Comparison of ENCODE assay signal across 14 mouse cellular contexts in the genomic region with DNA sequence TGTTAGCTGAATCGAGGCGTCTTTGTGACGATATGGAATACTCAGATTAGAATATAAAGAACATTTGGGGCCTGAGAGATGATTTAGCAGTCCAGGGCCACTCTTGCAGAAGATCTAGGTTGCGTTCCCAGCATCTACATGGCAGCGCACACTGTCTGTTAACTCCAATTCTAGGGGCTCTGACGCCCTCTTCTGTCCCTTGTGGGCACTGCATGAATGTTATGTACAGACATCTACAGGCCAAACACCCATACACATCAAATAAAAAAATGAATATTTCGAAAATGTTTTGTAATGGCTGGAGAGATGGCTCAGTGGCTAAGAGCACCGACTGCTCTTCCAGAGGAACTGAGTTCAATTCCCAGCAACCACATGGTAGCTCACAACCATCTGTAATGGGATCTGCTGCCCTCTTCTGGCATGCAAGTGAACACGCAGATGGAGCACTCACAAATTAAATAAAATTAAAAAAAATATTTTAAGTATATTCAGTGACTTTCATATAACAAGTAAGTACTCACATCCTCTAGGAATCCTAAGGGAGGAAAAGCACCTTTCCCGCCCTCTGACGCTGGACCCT. TPM values are rescaled to one million over a fixed set of nuclear protein-coding genes. Genes with fewer than 3 reads are reported as not detected.
A peak's percentile ranks its signal among the peaks of the same experiment; 100 is the strongest.
DNase-seq lines count a peak whose midpoint lies in the region; ATAC-seq and TF ChIP-seq lines count a peak whose summit lies in the region.
"Had no signal": no experiment of that assay in that cellular context is flagged by ENCODE, and none has a peak within 500 bp of the region (broad histone marks: within the 10 kb centered on the region; RNA-seq: fewer than 3 reads in every experiment).

No protein-coding gene starts in this region.

- dilution Hi-C loops in CH12.LX (cut with MboI; ENCODE audit: extremely low pct_ligation_motif_present, extremely low pct_unique_long_range_greater_than_20kb, low sequenced_read_pairs): no loop called here

- H3K4me3 ChIP-seq in forebrain, postnatal 0 days (ENCODE audit: low read depth, low read length): no peak overlapping the region
- H3K4me3 ChIP-seq in forebrain, embryonic 11.5 days (ENCODE audit: low read depth, low read length): no peak overlapping the region
- H3K4me3 ChIP-seq in liver, postnatal 0 days (ENCODE audit: low read depth, low read length): no peak overlapping the region
- no peak overlapping the region for H3K4me3 ChIP-seq in liver, embryonic 12.5 days
- H3K4me3 ChIP-seq in CH12.LX (replicated peaks in 1 of 3; ENCODE audit: low read depth in 2 of 3, low read length in 2 of 3, poor library complexity in 1 of 3): no peak overlapping the region
- no peak overlapping the region for H3K4me3 ChIP-seq in bone marrow, adult 2 months (replicated peaks; ENCODE audit: control insufficient read depth, low read depth, low read length)
- H3K4me3 ChIP-seq: kidney, embryonic 15.5 days; limb, embryonic 12.5 days had no signal

- H3K4me1 ChIP-seq in forebrain, postnatal 0 days (ENCODE audit: insufficient read depth): peaks cover 5% of the 10 kb centered on the region; the same call in 1 of the 2 replicates
- H3K4me1 ChIP-seq in forebrain, embryonic 11.5 days (replicated peaks; ENCODE audit: control insufficient read depth, insufficient read depth, low read length): no peaks in the 10 kb centered on the region; the same call in 1 of the 2 replicates
- peaks cover 9% of the 10 kb centered on the region for H3K4me1 ChIP-seq in liver, postnatal 0 days (ENCODE audit: insufficient read depth)
- peaks cover 21% of the 10 kb centered on the region for H3K4me1 ChIP-seq in liver, embryonic 12.5 days
- H3K4me1 ChIP-seq in CH12.LX (ENCODE audit: control insufficient read depth in 1 of 2, insufficient read depth in 2 of 2): peaks cover 4 to 22% of the 10 kb centered on the region in 2 experiments
- H3K4me1 ChIP-seq in bone marrow, adult 2 months (ENCODE audit: control insufficient read depth, insufficient read depth, low read length): no peaks in the 10 kb centered on the region

- in situ Hi-C loops in CH12.LX (cut with MboI; ENCODE audit: low pct_ligation_motif_present, low pct_unique_long_range_greater_than_20kb, low sequenced_read_pairs): loop anchor here (5.0 to 10.0 kb wide), 2 partner anchors 52 to 169 kb away; a partner anchor contains a TSS

- 77% methylated on average over 11 of the region's 11 CpGs for WGBS in forebrain, postnatal 0 days
- WGBS in forebrain, embryonic 11.5 days: 73% methylated on average over 11 of the region's 11 CpGs
- 78% methylated on average over 11 of the region's 11 CpGs for WGBS in liver, postnatal 0 days (ENCODE audit: insufficient replicate concordance)
- WGBS in liver, embryonic 12.5 days (ENCODE audit: insufficient replicate concordance): 70% methylated on average over 11 of the region's 11 CpGs
- WGBS in bone marrow, adult 2 months: 78% methylated on average over 11 of the region's 11 CpGs

- no peak for DNase-seq in forebrain, postnatal 0 days
- DNase-seq in forebrain, embryonic 11.5 days (ENCODE audit: low spot score): no peak
- no peak for DNase-seq in liver, postnatal 0 days
- DNase-seq in CH12.LX (ENCODE audit: extremely low read depth): no peak
- DNase-seq in neural tube, embryonic 10.5 days (ENCODE audit: extremely low spot score, low spot score): no peak
- no peak for DNase-seq in gastrocnemius, postnatal 36 days

- intact Hi-C loops in gastrocnemius, postnatal 36 days (cut with DNase I): loop anchor here (2.0 kb wide), 1 partner anchor 51 kb away; a partner anchor contains a TSS

- no peaks in the 10 kb centered on the region for H3K27me3 ChIP-seq in forebrain, postnatal 0 days (ENCODE audit: insufficient read depth, low read length)
- no peaks in the 10 kb centered on the region for H3K27me3 ChIP-seq in forebrain, embryonic 11.5 days (ENCODE audit: control insufficient read depth, insufficient read depth, low read length)
- H3K27me3 ChIP-seq in liver, postnatal 0 days (ENCODE audit: insufficient read depth, low read length): no peaks in the 10 kb centered on the region
- H3K27me3 ChIP-seq in liver, embryonic 12.5 days (replicated peaks): 0 out of 2 replicates have a peak, but pooled peaks cover 5% of the 10 kb centered on the region
- peaks cover 2% of the 10 kb centered on the region for H3K27me3 ChIP-seq in CH12.LX (replicated peaks)
- H3K27me3 ChIP-seq: kidney, embryonic 15.5 days; limb, embryonic 12.5 days had no signal

- H3K9ac ChIP-seq in forebrain, postnatal 0 days: no peak overlapping the region
- no peak overlapping the region for H3K9ac ChIP-seq in forebrain, embryonic 11.5 days (ENCODE audit: low read length)
- no peak overlapping the region for H3K9ac ChIP-seq in liver, postnatal 0 days (replicated peaks)
- H3K9ac ChIP-seq in liver, embryonic 12.5 days: no peak overlapping the region
- no peak overlapping the region for H3K9ac ChIP-seq in CH12.LX (ENCODE audit: insufficient read depth, low read depth)
- H3K9ac ChIP-seq: kidney, embryonic 15.5 days; limb, embryonic 12.5 days had no signal

- TF ChIP-seq POLR2A in CH12.LX (IDR thresholded peaks at IDR 0.05; ENCODE audit: low read depth, low read length): no peak
- no peak for TF ChIP-seq POLR2A in bone marrow, adult 2 months (IDR thresholded peaks at IDR 0.05; ENCODE audit: borderline replicate concordance, control insufficient read depth, low read depth, low read length)

- no peak for TF ChIP-seq EP300 in liver, postnatal 0 days (IDR thresholded peaks at IDR 0.05; ENCODE audit: low read depth)
- no peak for TF ChIP-seq EP300 in CH12.LX (IDR thresholded peaks at IDR 0.05; ENCODE audit: low read length)

- H3K9me3 ChIP-seq in forebrain, postnatal 0 days (ENCODE audit: low read length): no peaks in the 10 kb centered on the region
- no peaks in the 10 kb centered on the region for H3K9me3 ChIP-seq in forebrain, embryonic 11.5 days (ENCODE audit: control insufficient read depth, low read length)
- H3K9me3 ChIP-seq in liver, postnatal 0 days (ENCODE audit: low read length): no peaks in the 10 kb centered on the region
- H3K9me3 ChIP-seq in liver, embryonic 12.5 days (replicated peaks): no peaks in the 10 kb centered on the region
- peaks cover 2% of the 10 kb centered on the region for H3K9me3 ChIP-seq in CH12.LX (replicated peaks; ENCODE audit: low read length)
- H3K9me3 ChIP-seq: kidney, embryonic 15.5 days had no signal

- no peak for ATAC-seq in forebrain, postnatal 0 days
- ATAC-seq in forebrain, embryonic 11.5 days (replicated peaks; ENCODE audit: low FRiP score): no peak
- ATAC-seq in liver, postnatal 0 days: no peak
- ATAC-seq in liver, embryonic 12.5 days: no peak
- ATAC-seq: midbrain, embryonic 16.5 days had no signal

- peak; percentile 6; the same call in 1 of the 2 replicates for TF ChIP-seq RAD21 in CH12.LX (IDR thresholded peaks at IDR 0.05; ENCODE audit: low read depth, low read length)

- H3K4me2 ChIP-seq in forebrain, postnatal 0 days (ENCODE audit: low read depth): no peak overlapping the region
- H3K4me2 ChIP-seq in forebrain, embryonic 11.5 days (ENCODE audit: low read depth, low read length, severe bottlenecking): no peak overlapping the region
- no peak overlapping the region for H3K4me2 ChIP-seq in liver, postnatal 0 days (ENCODE audit: low read depth, low read length)
- H3K4me2 ChIP-seq in liver, embryonic 12.5 days: no peak overlapping the region
- H3K4me2 ChIP-seq in CH12.LX (ENCODE audit: insufficient read depth, low read depth, poor library complexity, severe bottlenecking): no peak overlapping the region
- H3K4me2 ChIP-seq: limb, embryonic 12.5 days had no signal

- no peaks in the 10 kb centered on the region for H3K36me3 ChIP-seq in forebrain, postnatal 0 days (ENCODE audit: insufficient read depth)
- no peaks in the 10 kb centered on the region for H3K36me3 ChIP-seq in forebrain, embryonic 11.5 days (ENCODE audit: control insufficient read depth, insufficient read depth, low read length)
- no peaks in the 10 kb centered on the region for H3K36me3 ChIP-seq in liver, postnatal 0 days (replicated peaks; ENCODE audit: insufficient read depth, low read length)
- H3K36me3 ChIP-seq in liver, embryonic 12.5 days: no peaks in the 10 kb centered on the region
- H3K36me3 ChIP-seq in CH12.LX (replicated peaks in 1 of 2; ENCODE audit: control insufficient read depth in 1 of 2, insufficient read depth in 1 of 2, low read length in 1 of 2): no peaks in the 10 kb centered on the region
- H3K36me3 ChIP-seq: kidney, embryonic 15.5 days; limb, embryonic 12.5 days had no signal

- TF ChIP-seq CTCF in forebrain, postnatal 0 days (IDR thresholded peaks at IDR 0.05; ENCODE audit: low read depth): peak; percentile 46; the same call in 1 of the 2 replicates
- TF ChIP-seq CTCF in liver, postnatal 0 days (IDR thresholded peaks at IDR 0.05; ENCODE audit: low read depth): peak; percentile 59
- peak; percentile 15 to 48; a peak in 2 of 4 replicates for TF ChIP-seq CTCF in CH12.LX (conservative IDR thresholded peaks at IDR 0.05 in 1 of 2, IDR thresholded peaks at IDR 0.05 in 1 of 2; ENCODE audit: low read depth in 2 of 2, low read length in 2 of 2)
- peak; percentile 20; the same call in 1 of the 2 replicates for TF ChIP-seq CTCF in bone marrow, adult 2 months (IDR thresholded peaks at IDR 0.05; ENCODE audit: control insufficient read depth, insufficient read depth, low read length)

- H3K27ac ChIP-seq in forebrain, postnatal 0 days (ENCODE audit: low read depth, low read length): no peak overlapping the region
- no peak overlapping the region for H3K27ac ChIP-seq in forebrain, embryonic 11.5 days (ENCODE audit: low read depth, low read length)
- H3K27ac ChIP-seq in liver, postnatal 0 days (ENCODE audit: low read depth): no peak overlapping the region
- no peak overlapping the region for H3K27ac ChIP-seq in liver, embryonic 12.5 days
- no peak overlapping the region for H3K27ac ChIP-seq in CH12.LX (ENCODE audit: insufficient read depth, low read depth)
- H3K27ac ChIP-seq in bone marrow, adult 2 months (ENCODE audit: control insufficient read depth, insufficient read depth, low read depth, low read length, poor library complexity): no peak overlapping the region
- H3K27ac ChIP-seq: kidney, embryonic 15.5 days; limb, embryonic 12.5 days had no signal

- H3K79me2 ChIP-seq in CH12.LX (replicated peaks; ENCODE audit: control insufficient read depth, extremely low read depth, insufficient read depth, poor library complexity, severe bottlenecking): no peaks in the 10 kb centered on the region

RNA-seq across cellular contexts. Expression of a gene that starts 13.3 kb away (rescaled TPM):
- 35.9 and 41.5 TPM in 2 replicates for total RNA-seq in forebrain, postnatal 0 days (2014; rRNA removed)
- 6.4 and 9.1 TPM in 2 replicates for polyA plus RNA-seq in forebrain, postnatal 0 days (2015; fragmentation: Nextera tagmentation; extraction: Ambion mirVana)
- polyA plus RNA-seq in forebrain, embryonic 11.5 days (2014; fragmentation: Nextera tagmentation; extraction: Ambion mirVana): 3.3 and 4.2 TPM in 2 replicates
- 3.3 and 3.4 TPM in 2 replicates for polyA plus RNA-seq in liver, postnatal 0 days (2015; fragmentation: Nextera tagmentation; extraction: Ambion mirVana)
- 2.2 and 2.6 TPM in 2 replicates for polyA plus RNA-seq in liver, embryonic 12.5 days (2016; fragmentation: Nextera tagmentation; extraction: Ambion mirVana)
- total RNA-seq in CH12.LX (2012; rRNA removed): 30.0 and 33.4 TPM in 2 replicates
- 5.6 and 6.9 TPM in 2 replicates for total RNA-seq in CH12.LX (2014; rRNA removed)
- polyA plus RNA-seq in CH12.LX (2012; ENCODE audit: insufficient read length, low read depth): 12.3 and 13.2 TPM in 2 replicates
- 16.9 and 20.7 TPM in 2 replicates for polyA plus RNA-seq in bone marrow, adult 2 months (2011; ENCODE audit: insufficient read depth, insufficient read length, low replicate concordance, missing spikeins)
- 1 to 10 TPM; 2.4 to 3.0 TPM for total RNA-seq in gastrocnemius, postnatal 36 days (2021)

RNA-seq across cellular contexts. Expression of a gene that starts 24.0 kb away (rescaled TPM):
- 18.8 and 21.2 TPM in 2 replicates for total RNA-seq in forebrain, postnatal 0 days (2014; rRNA removed)
- polyA plus RNA-seq in forebrain, postnatal 0 days (2015; fragmentation: Nextera tagmentation; extraction: Ambion mirVana): 21.8 and 23.4 TPM in 2 replicates
- polyA plus RNA-seq in forebrain, embryonic 11.5 days (2014; fragmentation: Nextera tagmentation; extraction: Ambion mirVana): 8.0 and 8.8 TPM in 2 replicates
- 28.5 and 31.1 TPM in 2 replicates for polyA plus RNA-seq in liver, postnatal 0 days (2015; fragmentation: Nextera tagmentation; extraction: Ambion mirVana)
- polyA plus RNA-seq in liver, embryonic 12.5 days (2016; fragmentation: Nextera tagmentation; extraction: Ambion mirVana): 12.8 and 13.2 TPM in 2 replicates
- total RNA-seq in CH12.LX (2012; rRNA removed) (35.0 and 53.4 TPM in 2 replicates), CH12.LX (2014; rRNA removed) (61.5 and 76.4 TPM in 2 replicates)
- polyA plus RNA-seq in CH12.LX (2012; ENCODE audit: insufficient read length, low read depth): 35.1 and 36.8 TPM in 2 replicates
- polyA plus RNA-seq in bone marrow, adult 2 months (2011; ENCODE audit: insufficient read depth, insufficient read length, low replicate concordance, missing spikeins): 31.7 and 54.7 TPM in 2 replicates
- total RNA-seq in gastrocnemius, postnatal 36 days (2021): 10 to 100 TPM; 16.0 to 21.1 TPM

RNA-seq across cellular contexts. Expression of a gene that starts 27.3 kb away (rescaled TPM):
- total RNA-seq in forebrain, postnatal 0 days (2014; rRNA removed): 76.6 and 87.3 TPM in 2 replicates
- polyA plus RNA-seq in forebrain, postnatal 0 days (2015; fragmentation: Nextera tagmentation; extraction: Ambion mirVana): 48.7 and 55.2 TPM in 2 replicates
- polyA plus RNA-seq in forebrain, embryonic 11.5 days (2014; fragmentation: Nextera tagmentation; extraction: Ambion mirVana): 9.5 and 12.1 TPM in 2 replicates
- polyA plus RNA-seq in liver, postnatal 0 days (2015; fragmentation: Nextera tagmentation; extraction: Ambion mirVana): 0.54 and 0.92 TPM in 2 replicates
- 0.99 and 1.4 TPM in 2 replicates for polyA plus RNA-seq in liver, embryonic 12.5 days (2016; fragmentation: Nextera tagmentation; extraction: Ambion mirVana)
- total RNA-seq in CH12.LX (2012; rRNA removed) (53.6 and 55.1 TPM in 2 replicates), CH12.LX (2014; rRNA removed) (3.8 and 5.6 TPM in 2 replicates)
- 13.2 and 17.3 TPM in 2 replicates for polyA plus RNA-seq in CH12.LX (2012; ENCODE audit: insufficient read length, low read depth)
- 8.4 and 53.2 TPM in 2 replicates for polyA plus RNA-seq in bone marrow, adult 2 months (2011; ENCODE audit: insufficient read depth, insufficient read length, low replicate concordance, missing spikeins)
- total RNA-seq in gastrocnemius, postnatal 36 days (2021): under 1 TPM; 0.23 to 0.27 TPM

RNA-seq across cellular contexts. Expression of a gene that starts 41.5 kb away (rescaled TPM):
- not detected in 2 replicates for total RNA-seq in forebrain, postnatal 0 days (2014; rRNA removed)
- polyA plus RNA-seq in forebrain, postnatal 0 days (2015; fragmentation: Nextera tagmentation; extraction: Ambion mirVana): not detected in 2 replicates
- polyA plus RNA-seq in forebrain, embryonic 11.5 days (2014; fragmentation: Nextera tagmentation; extraction: Ambion mirVana): not detected in 2 replicates
- polyA plus RNA-seq in liver, postnatal 0 days (2015; fragmentation: Nextera tagmentation; extraction: Ambion mirVana): not detected in 2 replicates
- polyA plus RNA-seq in liver, embryonic 12.5 days (2016; fragmentation: Nextera tagmentation; extraction: Ambion mirVana): not detected in 2 replicates
- total RNA-seq in CH12.LX (2012; rRNA removed) (not detected in 2 replicates), CH12.LX (2014; rRNA removed) (not detected in 2 replicates)
- not detected in 2 replicates for polyA plus RNA-seq in CH12.LX (2012; ENCODE audit: insufficient read length, low read depth)
- not detected in 2 replicates for polyA plus RNA-seq in bone marrow, adult 2 months (2011; ENCODE audit: insufficient read depth, insufficient read length, low replicate concordance, missing spikeins)
- total RNA-seq in gastrocnemius, postnatal 36 days (2021): not detected
- total RNA-seq: common myeloid progenitor, adult 5-6 weeks; layer of hippocampus, postnatal 14 days had no signal
- polyA plus RNA-seq: hindbrain, embryonic 11.5 days; kidney, embryonic 15.5 days; limb, embryonic 12.5 days; midbrain, embryonic 16.5 days had no signal

RNA-seq across cellular contexts. Expression of a gene that starts 41.6 kb away (rescaled TPM):
- 0.38 and 1.2 TPM in 2 replicates for total RNA-seq in forebrain, postnatal 0 days (2014; rRNA removed)
- 0.29 and 0.41 TPM in 2 replicates for polyA plus RNA-seq in forebrain, postnatal 0 days (2015; fragmentation: Nextera tagmentation; extraction: Ambion mirVana)
- 1.0 and 1.8 TPM in 2 replicates for polyA plus RNA-seq in forebrain, embryonic 11.5 days (2014; fragmentation: Nextera tagmentation; extraction: Ambion mirVana)
- polyA plus RNA-seq in liver, postnatal 0 days (2015; fragmentation: Nextera tagmentation; extraction: Ambion mirVana): 0.91 and 1.1 TPM in 2 replicates
- polyA plus RNA-seq in liver, embryonic 12.5 days (2016; fragmentation: Nextera tagmentation; extraction: Ambion mirVana): 0.73 and 1.3 TPM in 2 replicates
- total RNA-seq in CH12.LX (2012; rRNA removed) (0.29 and 1.0 TPM in 2 replicates), CH12.LX (2014; rRNA removed) (0.28 TPM in 1 of 2 replicates, not detected in the other)
- 0.09 TPM in 1 of 2 replicates, not detected in the other for polyA plus RNA-seq in CH12.LX (2012; ENCODE audit: insufficient read length, low read depth)
- polyA plus RNA-seq in bone marrow, adult 2 months (2011; ENCODE audit: insufficient read depth, insufficient read length, low replicate concordance, missing spikeins): 10.3 and 25.4 TPM in 2 replicates
- total RNA-seq in gastrocnemius, postnatal 36 days (2021): under 1 TPM; 0.52 to 0.61 TPM
